Mouse (Mus musculus) MEL (cell line): ENCODE results near the gene Sema6d. TPM values are rescaled to one million over a fixed set of nuclear protein-coding genes. Genes with fewer than 3 reads are reported as not detected.

Source experiments
- DNase-seq: peaks from one replicate; pipeline ENCODE4 v3.0.0; 2011; ENCODE audit warnings: low read depth, low spot score
- H3K27ac ChIP-seq: 2 replicates; pipeline ENCODE4 v1.5.1; 2012; ENCODE audit warnings: low read depth, mild to moderate bottlenecking, control low read depth, low read length, moderate library complexity; ENCODE audit not compliant: control insufficient read depth
- H3K27me3 ChIP-seq, 2 experiments: fragments of 150-350 bp in 1 of 2; sonication (generic) in 1 of 2; 2 replicates each; pipeline ENCODE4 v1.6.1; 2012; ENCODE audit warnings: low read length in 2 of 2, mild to moderate bottlenecking in 2 of 2, improper control_type of control experiment in 1 of 2, moderate library complexity in 1 of 2; ENCODE audit not compliant: insufficient read depth in 2 of 2, control insufficient read depth in 1 of 2
- H3K36me3 ChIP-seq, 2 experiments: 2 replicates each; pipeline ENCODE4 v1.6.1; 2012 to 2014; ENCODE audit warnings: low read length in 2 of 2, improper control_type of control experiment in 1 of 2, inconsistent platforms in 1 of 2, mild to moderate bottlenecking in 1 of 2; ENCODE audit not compliant: insufficient read depth in 2 of 2, control insufficient read depth in 1 of 2
- H3K4me1 ChIP-seq, 2 experiments: fragments of 150-350 bp in 1 of 2; sonication (generic) in 1 of 2; 2 replicates each; pipeline ENCODE4 v1.6.1; 2012; ENCODE audit warnings: low read length in 2 of 2, improper control_type of control experiment in 1 of 2, mild to moderate bottlenecking in 1 of 2; ENCODE audit not compliant: insufficient read depth in 2 of 2, control insufficient read depth in 1 of 2
- H3K4me3 ChIP-seq, 2 experiments: fragments of 150-350 bp in 1 of 2; sonication (generic) in 1 of 2; 2 replicates each; pipeline ENCODE4 v1.5.1; 2012; ENCODE audit warnings: low read depth in 2 of 2, low read length in 2 of 2, mild to moderate bottlenecking in 2 of 2, moderate library complexity in 2 of 2, control low read depth in 1 of 2, improper control_type of control experiment in 1 of 2; ENCODE audit not compliant: control insufficient read depth in 1 of 2, insufficient read depth in 1 of 2
- H3K79me2 ChIP-seq: 2 replicates; pipeline ENCODE4 v1.6.1; 2012; ENCODE audit warnings: mild to moderate bottlenecking, low read length, moderate library complexity; ENCODE audit not compliant: control insufficient read depth, poor library complexity, insufficient read depth
- H3K9ac ChIP-seq: 2 replicates; pipeline ENCODE4 v1.6.1; 2012; ENCODE audit warnings: low read depth, mild to moderate bottlenecking, control low read depth, low read length, moderate library complexity; ENCODE audit not compliant: control insufficient read depth, poor library complexity, severe bottlenecking
- H3K9me3 ChIP-seq: fragments of 150-350 bp; sonication (generic); replicated peaks from 2 replicates; pipeline ENCODE4 v1.6.1; 2012; ENCODE audit warnings: mild to moderate bottlenecking, low read length, improper control_type of control experiment, moderate library complexity; ENCODE audit not compliant: insufficient read depth
- CHD1 ChIP-seq: IDR thresholded peaks from 2 replicates; pipeline ENCODE4 v1.6.1; 2012; ENCODE audit warnings: low read depth, mild to moderate bottlenecking, inconsistent platforms, low read length, improper control_type of control experiment
- CHD2 ChIP-seq: IDR thresholded peaks from 2 replicates; pipeline ENCODE4 v1.6.1; 2011; ENCODE audit warnings: low read length, improper control_type of control experiment
- CTCF ChIP-seq, 3 experiments: IDR thresholded peaks in 2 of 3; conservative IDR thresholded peaks in 1 of 3; 2 replicates each; pipeline ENCODE4 v1.5.1; 2011 to 2012; ENCODE audit warnings: low read length in 3 of 3, low read depth in 2 of 3, mild to moderate bottlenecking in 2 of 3, improper control_type of control experiment in 1 of 3, inconsistent platforms in 1 of 3, mixed read lengths in 1 of 3, moderate library complexity in 1 of 3; ENCODE audit not compliant: control insufficient read depth in 1 of 3, insufficient read depth in 1 of 3, poor library complexity in 1 of 3, severe bottlenecking in 1 of 3
- ELF1 ChIP-seq: IDR thresholded peaks from 2 replicates; pipeline ENCODE4 v1.6.1; 2014; ENCODE audit warnings: low read depth, mild to moderate bottlenecking, inconsistent platforms, low read length, improper control_type of control experiment, moderate library complexity
- ETS1 ChIP-seq: IDR thresholded peaks from 2 replicates; pipeline ENCODE4 v1.6.1; 2012; ENCODE audit warnings: low read depth, mild to moderate bottlenecking, inconsistent platforms, low read length, improper control_type of control experiment, moderate library complexity
- GABPA ChIP-seq: IDR thresholded peaks from 2 replicates; pipeline ENCODE4 v1.6.1; 2012; ENCODE audit warnings: low read depth, mild to moderate bottlenecking, inconsistent platforms, low read length, improper control_type of control experiment, moderate library complexity
- HCFC1 ChIP-seq: IDR thresholded peaks from 2 replicates; pipeline ENCODE4 v1.6.1; 2012; ENCODE audit warnings: low read depth, mild to moderate bottlenecking, inconsistent platforms, low read length, improper control_type of control experiment, moderate library complexity
- JUND ChIP-seq: IDR thresholded peaks from 2 replicates; pipeline ENCODE4 v1.6.1; 2011; ENCODE audit warnings: low read depth, mild to moderate bottlenecking, improper control_type of control experiment, low read length
- MAFK ChIP-seq: IDR thresholded peaks from 2 replicates; pipeline ENCODE4 v1.6.1; 2011; ENCODE audit warnings: low read depth, mild to moderate bottlenecking, low read length, improper control_type of control experiment, borderline replicate concordance
- MAZ ChIP-seq: IDR thresholded peaks from 2 replicates; pipeline ENCODE4 v1.6.1; 2012; ENCODE audit warnings: low read depth, mild to moderate bottlenecking, inconsistent platforms, low read length, improper control_type of control experiment
- MYB ChIP-seq: IDR thresholded peaks from 2 replicates; pipeline ENCODE4 v1.6.1; 2011; ENCODE audit warnings: mild to moderate bottlenecking, low read depth, low read length, improper control_type of control experiment
- POLR2A ChIP-seq, 2 experiments: IDR thresholded peaks; 2 replicates each; pipeline ENCODE4 v1.6.1; 2011 to 2012; ENCODE audit warnings: low read length in 2 of 2, mild to moderate bottlenecking in 2 of 2, control low read depth in 1 of 2, improper control_type of control experiment in 1 of 2, low read depth in 1 of 2, moderate library complexity in 1 of 2; ENCODE audit not compliant: control insufficient read depth in 1 of 2, insufficient read depth in 1 of 2, poor library complexity in 1 of 2
- POLR2AphosphoS2 ChIP-seq: IDR thresholded peaks from 2 replicates; pipeline ENCODE4 v1.6.1; 2011; ENCODE audit warnings: low read length, improper control_type of control experiment
- POLR2AphosphoS5 ChIP-seq: IDR thresholded peaks from 2 replicates; pipeline ENCODE4 v1.6.1; 2012; ENCODE audit warnings: low read depth, borderline replicate concordance, mild to moderate bottlenecking, inconsistent platforms, low read length, moderate library complexity, mixed read lengths
- RAD21 ChIP-seq: IDR thresholded peaks from 2 replicates; pipeline ENCODE4 v1.6.1; 2011; ENCODE audit warnings: mild to moderate bottlenecking, low read depth, low read length, improper control_type of control experiment
- RCOR1 ChIP-seq: IDR thresholded peaks from 2 replicates; pipeline ENCODE4 v1.6.1; 2012; ENCODE audit warnings: low read depth, mild to moderate bottlenecking, inconsistent platforms, low read length, improper control_type of control experiment
- SIN3A ChIP-seq: IDR thresholded peaks from 2 replicates; pipeline ENCODE4 v1.6.1; 2012; ENCODE audit warnings: low read length, improper control_type of control experiment, inconsistent platforms
- SMC3 ChIP-seq: IDR thresholded peaks from 2 replicates; pipeline ENCODE4 v1.6.1; 2011; ENCODE audit warnings: low read depth, low read length, improper control_type of control experiment
- TAL1 ChIP-seq: IDR thresholded peaks from 2 replicates; pipeline ENCODE4 v1.6.1; 2012; ENCODE audit warnings: mild to moderate bottlenecking, inconsistent platforms, low read length, moderate library complexity, mixed read lengths
- TBP ChIP-seq: IDR thresholded peaks from 2 replicates; pipeline ENCODE4 v1.8.0; 2011; ENCODE audit warnings: low read depth, low read length, improper control_type of control experiment
- USF1 ChIP-seq: IDR thresholded peaks from 2 replicates; pipeline ENCODE4 v1.6.1; 2014; ENCODE audit warnings: low read depth, mild to moderate bottlenecking, inconsistent platforms, low read length, improper control_type of control experiment, moderate library complexity
- ZC3H11A ChIP-seq: IDR thresholded peaks from 2 replicates; pipeline ENCODE4 v1.6.1; 2012; ENCODE audit warnings: low read depth, mild to moderate bottlenecking, inconsistent platforms, low read length, improper control_type of control experiment
- ZKSCAN1 ChIP-seq: IDR thresholded peaks from 2 replicates; pipeline ENCODE4 v1.6.1; 2012; ENCODE audit warnings: low read depth, mild to moderate bottlenecking, inconsistent platforms, low read length, improper control_type of control experiment, moderate library complexity
- ZNF384 ChIP-seq: IDR thresholded peaks from 2 replicates; pipeline ENCODE4 v1.6.1; 2012; ENCODE audit warnings: low read depth, mild to moderate bottlenecking, inconsistent platforms, low read length, improper control_type of control experiment
- polyA plus RNA-seq, 2 experiments: library from polyadenylated mRNA; stranded (reverse) in 1 of 2; unstranded in 1 of 2; fragments of >175 nt in 1 of 2; fragments of >200 nt in 1 of 2; gene quantifications; 2 replicates each; pipeline versions ENCODE4 v1.2.1 to v1.2.4; 2012; ENCODE audit warnings: low replicate concordance in 2 of 2, low read depth in 1 of 2; ENCODE audit not compliant: insufficient read length in 2 of 2, insufficient read depth in 1 of 2, missing spikeins in 1 of 2
- total RNA-seq: library from RNA; depleted of rRNA; stranded (reverse); fragments of 300-350 nt; gene quantifications from 2 replicates; pipeline ENCODE4 v1.2.3, GENCODE M21; 2012

Gene Sema6d
- total and polyA plus RNA-seq, 3 experiments = not detected

DNA sequence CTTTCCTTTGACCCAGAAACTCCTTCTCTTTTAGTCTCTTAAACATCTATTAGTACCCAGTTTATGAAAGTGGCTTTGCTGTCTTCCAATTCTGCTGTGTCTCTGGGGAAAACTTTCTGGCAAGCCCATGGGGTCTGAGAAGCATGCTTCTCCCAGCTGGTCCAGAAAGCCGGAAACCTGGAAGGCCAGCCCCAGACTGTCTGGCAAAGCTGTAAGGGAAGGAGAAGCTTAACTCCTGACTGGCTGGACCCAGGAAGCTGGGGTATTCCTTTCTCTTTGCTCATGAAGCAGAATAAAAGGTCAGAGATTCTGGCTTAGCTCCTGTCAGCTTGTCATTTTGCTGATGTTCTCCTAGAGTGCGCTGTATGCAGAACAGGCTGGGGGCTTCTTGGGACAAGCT is 280.2 kb downstream of the Sema6d start:
- H3K4me3 ChIP-seq = no peak overlapping the region
- no peak overlapping the region for H3K27ac ChIP-seq
- no peaks in the 10 kb centered on the region for H3K36me3 ChIP-seq
- no peaks in the 10 kb centered on the region for H3K27me3 ChIP-seq
- no peaks in the 10 kb centered on the region for H3K9me3 ChIP-seq
- TF ChIP-seq RAD21 (no peak), JUND (no peak), MYB (no peak), ZKSCAN1 (no peak), SMC3 (no peak), GABPA (no peak), ZNF384 (no peak), CTCF (IDR thresholded peaks at IDR 0.05 in 2 of 3, conservative IDR thresholded peaks at IDR 0.05 in 1 of 3; ENCODE audit: control insufficient read depth in 1 of 3, insufficient read depth in 1 of 3, low read depth in 2 of 3, low read length in 3 of 3, poor library complexity in 1 of 3, severe bottlenecking in 1 of 3) (no peak), MAZ (no peak), TBP (no peak), CHD2 (no peak), POLR2A (IDR thresholded peaks at IDR 0.05; ENCODE audit: control insufficient read depth in 1 of 2, insufficient read depth in 1 of 2, low read depth in 1 of 2, low read length in 2 of 2, poor library complexity in 1 of 2) (no peak)
- no peak for DNase-seq
- H3K9ac ChIP-seq = no peak overlapping the region
- H3K79me2 ChIP-seq = no peaks in the 10 kb centered on the region
- no peaks in the 10 kb centered on the region for H3K4me1 ChIP-seq

DNA sequence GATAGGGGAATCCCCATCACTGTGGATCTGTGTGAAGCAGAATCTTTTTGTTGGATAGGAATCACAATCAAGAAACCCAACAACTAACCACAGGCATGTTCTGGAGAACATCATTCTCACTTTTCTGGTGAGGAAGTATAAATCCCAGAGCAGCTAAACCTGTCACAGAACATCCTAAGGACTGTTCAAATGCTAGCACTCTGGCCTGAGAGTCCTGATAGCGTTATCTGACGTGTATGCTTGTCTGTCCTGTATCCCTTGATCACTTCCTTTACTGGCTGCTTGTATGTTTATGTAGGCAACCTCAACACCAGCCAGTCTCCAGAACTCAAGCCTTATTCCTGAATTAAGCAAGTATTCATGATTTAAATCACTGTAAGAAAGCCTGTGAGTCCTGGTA is 281.6 kb downstream of the Sema6d start:
- no peaks in the 10 kb centered on the region for H3K9me3 ChIP-seq
- no peak for TF ChIP-seq TAL1
- no peak for TF ChIP-seq ZKSCAN1
- no peak for TF ChIP-seq CHD1
- TF ChIP-seq GABPA = no peak
- TF ChIP-seq POLR2AphosphoS2 = no peak
- no peak for TF ChIP-seq ETS1
- DNase-seq = no peak
- H3K27me3 ChIP-seq = no peaks in the 10 kb centered on the region
- H3K79me2 ChIP-seq = no peaks in the 10 kb centered on the region
- H3K9ac ChIP-seq = no peak overlapping the region
- no peak overlapping the region for H3K4me3 ChIP-seq
- no peaks in the 10 kb centered on the region for H3K36me3 ChIP-seq
- no peaks in the 10 kb centered on the region for H3K4me1 ChIP-seq
- no peak overlapping the region for H3K27ac ChIP-seq

DNA sequence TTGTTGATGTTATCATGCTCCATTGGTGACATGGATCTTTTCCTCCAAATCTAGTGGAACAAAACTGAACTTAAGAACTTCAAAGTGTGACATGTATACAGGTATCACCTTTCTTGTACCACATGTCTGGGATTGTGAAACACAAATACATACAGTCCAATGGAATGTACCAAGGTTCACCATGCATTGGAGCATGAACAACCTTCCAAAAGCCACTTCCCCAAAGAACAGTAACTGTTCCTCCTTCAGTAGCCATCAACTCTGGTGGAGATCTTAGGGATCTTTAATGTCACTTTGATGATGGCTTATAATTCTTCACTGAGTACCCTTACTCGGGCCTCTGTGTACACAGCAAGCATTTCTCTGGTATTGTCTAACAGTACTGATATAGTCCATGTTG is 295.3 kb downstream of the Sema6d start:
- no peak for DNase-seq
- Histone ChIP-seq H3K4me1 (no peaks in the 10 kb centered on the region), H3K27me3 (no peaks in the 10 kb centered on the region), H3K4me3 (no peak overlapping the region), H3K9ac (no peak overlapping the region), H3K27ac (no peak overlapping the region), H3K36me3 (no peaks in the 10 kb centered on the region), H3K79me2 (no peaks in the 10 kb centered on the region), H3K9me3 (no peaks in the 10 kb centered on the region)
- TF ChIP-seq SIN3A (no peak), RCOR1 (no peak), USF1 (no peak), MAFK (no peak), ZC3H11A (no peak), POLR2AphosphoS5 (no peak), TAL1 (no peak), POLR2A (IDR thresholded peaks at IDR 0.05; ENCODE audit: control insufficient read depth in 1 of 2, insufficient read depth in 1 of 2, low read depth in 1 of 2, low read length in 2 of 2, poor library complexity in 1 of 2) (no peak), CHD2 (no peak), HCFC1 (no peak), JUND (no peak), CTCF (IDR thresholded peaks at IDR 0.05 in 2 of 3, conservative IDR thresholded peaks at IDR 0.05 in 1 of 3; ENCODE audit: control insufficient read depth in 1 of 3, insufficient read depth in 1 of 3, low read depth in 2 of 3, low read length in 3 of 3, poor library complexity in 1 of 3, severe bottlenecking in 1 of 3) (no peak), ETS1 (no peak), SMC3 (no peak), ELF1 (no peak), MYB (no peak)
